Mouse (Mus musculus) cerebellum, postnatal 14 days (tissue): ENCODE measurements at regions not wholly inside any gene's neighbourhood (a gene's known extent, or its start where the extent isn't known, plus 50 kb on each side); places are given as distances from the start of the nearest gene placed in this dataset.

Source experiments
- DNase-seq, 2 experiments: peaks; one replicate each; pipeline ENCODE4 v3.0.0; 2021; ENCODE audit warnings: mixed read lengths in 2 of 2

DNA sequence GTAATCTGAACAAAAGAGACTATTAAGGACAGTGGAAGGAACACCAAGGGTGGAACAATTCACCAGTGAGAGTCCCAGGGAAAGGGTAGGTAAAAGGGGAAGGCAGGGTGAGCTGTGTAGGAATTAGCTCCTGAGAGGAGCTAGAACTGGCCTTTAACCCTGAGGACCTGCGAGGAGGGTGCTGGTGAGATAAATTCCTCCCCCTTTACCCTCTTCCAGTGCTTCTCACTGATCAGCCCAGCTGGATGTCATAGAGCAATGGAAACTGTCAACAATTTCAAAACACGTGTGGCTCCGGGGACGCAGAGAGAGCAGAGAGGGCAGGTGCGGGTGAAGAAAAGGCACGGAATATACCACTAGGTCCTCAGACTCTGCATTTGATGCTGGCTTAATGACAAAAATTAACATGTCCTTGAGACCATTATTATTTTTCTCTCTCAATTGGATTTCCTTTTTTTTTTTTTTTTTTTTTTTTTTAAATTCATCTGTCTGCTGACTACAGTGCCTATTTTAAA lies 107.7 kb upstream of the Spats2l start:
- DNase-seq, result no peak

DNA sequence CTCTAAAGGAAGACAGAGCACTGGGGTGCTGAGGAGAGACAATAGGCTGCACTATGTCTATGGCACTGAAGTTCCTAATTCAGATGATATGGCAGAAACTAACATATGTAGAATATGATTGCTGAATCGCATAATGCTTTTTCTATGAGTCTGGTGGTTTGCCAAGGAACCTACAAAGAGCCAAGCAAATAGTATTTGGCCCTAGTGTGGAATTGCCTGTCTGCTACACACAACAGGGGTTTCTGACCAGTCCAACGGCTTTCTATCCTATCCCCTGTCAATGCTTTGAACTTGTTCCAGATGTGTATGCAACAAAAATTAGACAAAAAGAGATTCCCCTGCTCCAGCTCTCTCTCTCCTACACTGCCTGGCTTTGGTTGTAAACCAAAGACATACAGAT lies 100.5 kb upstream of the Spats2l start:
- peak in 1 of 2 experiments; percentile 9 for DNase-seq

DNA sequence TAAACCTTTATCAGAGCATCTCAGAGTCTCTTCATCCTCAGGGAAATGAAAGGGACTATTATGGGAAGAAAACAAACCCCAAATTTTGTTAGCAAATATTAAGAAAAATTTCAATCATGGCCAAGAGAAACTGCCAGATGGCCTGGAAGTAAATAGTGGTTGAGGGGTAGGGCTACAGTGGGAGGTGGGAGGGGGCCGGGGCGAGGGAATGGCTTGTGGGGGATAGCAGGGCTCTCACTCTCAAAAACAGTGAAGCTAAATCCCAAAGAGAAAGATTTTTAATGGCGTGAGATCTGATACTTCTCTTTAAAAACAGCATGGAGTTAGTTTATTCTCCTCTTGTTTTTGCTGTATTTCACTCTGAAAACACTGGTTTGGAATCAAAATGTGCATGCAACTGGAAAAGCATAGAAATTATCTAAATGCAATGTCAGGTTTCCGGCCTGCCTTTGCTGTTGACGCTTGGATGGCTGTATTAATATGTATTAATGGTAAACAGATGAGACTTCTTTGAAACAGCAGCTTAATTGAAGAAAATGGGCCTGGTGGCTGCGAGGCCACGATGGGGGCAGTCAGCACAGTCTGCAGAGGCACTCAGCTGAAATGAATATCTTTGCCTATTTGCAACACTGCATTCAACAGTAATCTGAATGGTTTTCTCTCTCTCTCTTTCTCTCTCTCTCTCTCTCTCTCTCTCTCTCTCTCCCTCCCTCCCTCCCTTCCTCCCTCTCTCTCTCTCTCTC lies 99.8 kb upstream of the Spats2l start:
- no peak for DNase-seq

DNA sequence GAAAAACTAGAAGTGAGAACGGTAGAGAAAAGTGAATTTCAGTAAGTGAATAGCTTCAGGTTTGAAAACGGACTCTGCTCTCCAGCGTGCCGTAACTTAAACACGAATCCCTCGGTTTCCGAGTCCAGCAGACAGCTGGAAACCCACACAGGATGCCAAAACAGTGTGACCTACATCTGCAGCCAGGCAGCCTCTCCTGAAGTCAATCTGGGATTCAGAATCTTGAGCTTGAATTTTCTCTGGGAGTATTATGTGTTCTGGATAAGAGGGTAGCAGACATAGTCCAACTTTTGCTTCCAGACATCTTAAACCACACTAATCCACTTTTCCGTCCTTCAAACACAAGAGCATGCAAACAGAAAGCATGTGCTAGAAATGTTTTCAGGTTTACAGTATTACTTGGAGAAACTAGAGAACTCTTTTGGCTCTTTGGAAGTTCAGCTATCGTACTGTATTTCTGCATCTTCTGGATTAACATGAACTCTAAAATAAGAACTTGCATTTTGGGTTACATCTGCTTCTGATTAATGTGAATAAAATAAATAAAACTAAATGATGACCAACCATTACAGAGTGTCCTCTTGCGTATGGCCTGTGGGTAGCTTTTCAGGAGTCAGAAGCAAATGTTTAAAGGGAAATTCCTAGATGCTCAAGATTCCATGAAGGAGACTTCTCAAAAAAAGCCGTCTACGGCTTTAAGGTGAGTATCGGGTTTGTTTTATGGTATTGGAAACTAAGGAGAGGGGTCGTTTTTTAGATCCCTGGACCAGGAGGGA lies 89.4 kb upstream of the Spats2l start:
- DNase-seq, result no peak

DNA sequence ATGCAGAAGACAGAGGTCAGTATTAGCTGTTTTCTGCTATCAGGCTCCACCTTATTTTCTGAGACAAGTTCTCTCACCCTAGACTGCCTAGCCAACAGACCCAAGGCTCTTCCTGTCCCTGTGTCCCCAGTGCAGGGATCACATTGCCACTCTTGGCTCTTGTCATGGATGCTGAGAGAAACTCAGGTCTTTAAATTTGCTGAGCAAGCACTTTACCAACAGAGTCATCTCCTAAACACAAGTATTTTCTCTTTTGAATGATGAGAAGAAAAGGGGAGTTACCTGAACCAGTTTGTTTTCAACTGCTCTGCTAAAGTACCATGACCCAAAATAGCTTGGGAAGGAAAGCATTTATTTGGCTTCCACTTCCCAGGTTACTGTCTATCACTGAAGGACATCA lies 84.7 kb upstream of the Spats2l start:
- DNase-seq, result no peak

DNA sequence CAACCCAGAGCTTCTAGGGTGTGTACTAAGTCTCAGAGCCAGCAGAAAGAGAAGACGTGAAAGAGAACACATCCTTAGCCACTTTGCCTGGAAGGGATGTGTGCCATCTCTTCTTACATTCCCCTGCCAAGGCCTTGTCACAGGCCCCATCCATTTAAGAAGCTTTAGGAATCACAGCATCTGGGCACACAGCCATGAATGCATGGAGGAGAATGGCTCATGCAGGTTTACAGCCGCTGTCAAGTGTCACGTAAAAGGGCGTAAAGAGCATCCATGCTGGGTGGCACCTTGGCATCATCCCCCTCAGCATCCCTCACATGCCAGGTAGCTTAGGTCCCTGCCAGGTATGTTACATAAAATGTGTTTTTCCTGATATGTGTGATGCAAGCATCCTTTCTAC lies 66.1 kb upstream of the Spats2l start:
- DNase-seq, result peak; percentile 62 to 63

DNA sequence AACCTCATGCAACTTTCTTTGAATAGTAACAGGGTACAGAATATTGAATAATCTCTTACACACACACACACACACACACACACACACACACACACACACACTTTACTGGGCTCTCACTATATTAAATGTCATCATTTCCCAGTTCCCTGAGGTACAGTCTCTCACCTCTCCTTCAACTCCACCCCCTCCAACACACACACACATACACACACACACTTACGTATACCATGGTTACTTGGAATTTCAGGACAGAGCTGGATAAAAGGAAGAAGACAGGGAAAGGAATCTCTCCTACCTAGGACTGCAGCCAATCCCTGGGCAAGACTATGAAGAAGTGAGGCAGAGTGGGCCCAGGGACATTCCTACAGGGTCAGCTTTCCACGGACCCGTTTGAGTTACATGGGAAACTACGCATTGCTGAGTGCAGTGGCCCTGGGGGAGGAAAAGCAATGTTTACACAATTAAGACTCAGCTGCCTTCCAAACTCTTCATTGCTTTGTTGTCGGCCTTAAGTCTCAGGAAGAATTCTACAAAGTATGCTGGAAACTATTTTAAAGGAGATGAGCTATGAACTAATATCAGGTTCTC lies 61.0 kb upstream of the Spats2l start:
- DNase-seq, result no peak

DNA sequence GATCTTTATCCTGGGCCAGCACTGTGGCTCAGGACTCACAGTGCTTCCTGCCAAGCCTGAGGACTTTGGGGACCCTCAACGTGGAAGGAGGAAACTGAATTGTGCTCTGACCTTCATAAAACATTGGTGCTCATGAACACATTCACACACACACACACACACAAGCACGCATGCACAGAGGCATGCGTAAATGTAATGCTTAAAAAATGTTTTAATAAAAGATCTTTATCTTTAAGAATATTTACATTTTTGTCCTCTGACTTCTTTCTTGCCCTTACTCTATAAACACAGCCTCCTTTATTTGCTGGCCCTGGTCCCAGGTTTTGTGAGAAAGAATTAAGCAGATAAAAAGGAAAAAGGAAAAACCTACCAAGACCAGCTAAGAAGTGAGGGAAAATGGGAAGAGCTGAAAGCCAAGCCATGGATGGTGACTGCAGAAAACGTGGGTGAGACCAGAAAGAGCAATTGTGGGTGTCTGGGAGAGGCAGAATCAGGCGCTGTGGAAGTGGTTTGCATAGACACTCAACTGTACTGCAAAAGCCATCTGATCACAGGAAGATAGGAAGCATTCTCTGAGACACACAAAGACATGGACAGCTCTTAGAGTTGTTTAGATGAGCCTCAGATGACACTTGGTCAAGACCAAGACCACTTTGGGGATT lies 56.7 kb upstream of the Spats2l start:
- DNase-seq, result no peak

DNA sequence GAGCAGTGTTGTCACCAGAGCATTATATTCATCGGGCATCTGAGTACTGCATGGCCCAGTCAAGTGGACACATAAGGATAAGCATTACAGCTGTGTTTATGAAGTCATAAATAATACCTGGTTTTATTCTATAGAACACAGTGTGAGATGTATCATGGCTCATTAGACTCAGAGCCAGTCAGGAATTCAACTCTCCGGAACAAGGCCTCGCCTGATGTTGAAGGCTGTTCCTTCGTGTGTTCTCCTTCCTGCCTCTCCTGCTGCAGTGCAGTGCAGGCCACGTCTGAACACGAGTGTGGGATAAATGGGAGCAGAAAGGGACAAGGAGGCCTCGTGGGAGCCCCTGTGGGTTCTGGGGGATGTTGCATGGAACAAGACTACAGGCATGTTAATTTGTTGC lies 55.6 kb upstream of the Spats2l start:
- DNase-seq, result no peak
